ENCODE assay signal across 8 mouse cellular contexts in genomic region chr8:34397583-34398411, GRCm38 (mm10).
DNase-seq lines count a peak whose midpoint lies in the region; ATAC-seq lines count a peak whose summit lies in the region.

No protein-coding gene starts in this region.

- peak overlapping the region; percentile 62 for H3K4me2 ChIP-seq in heart, embryonic 13.5 days
- no peak overlapping the region for H3K4me2 ChIP-seq in hindbrain, embryonic 11.5 days (replicated peaks; ENCODE audit: low read depth, low read length)

- H3K4me1 ChIP-seq in heart, embryonic 13.5 days, result peaks cover 10% of the 10 kb centered on the region
- 0 out of 2 replicates have a peak, but pooled peaks cover 3% of the 10 kb centered on the region for H3K4me1 ChIP-seq in hindbrain, embryonic 11.5 days (replicated peaks; ENCODE audit: control insufficient read depth, insufficient read depth, low read length)

- ATAC-seq in heart, embryonic 13.5 days (ENCODE audit: extremely low read depth, insufficient number of reproducible peaks, low FRiP score, low TSS enrichment), result no peak
- ATAC-seq in hindbrain, embryonic 11.5 days (ENCODE audit: low FRiP score), result peak; percentile 55
- ATAC-seq in frontal cortex, adult (ENCODE audit: low TSS enrichment), result no peak

- peak overlapping the region; percentile 0; the same call in 1 of the 2 replicates for H3K9ac ChIP-seq in heart, embryonic 13.5 days
- no peak overlapping the region for H3K9ac ChIP-seq in hindbrain, embryonic 11.5 days (ENCODE audit: low read depth, low read length)

- no peak overlapping the region for H3K27ac ChIP-seq in heart, embryonic 13.5 days (replicated peaks)
- H3K27ac ChIP-seq in hindbrain, embryonic 11.5 days (ENCODE audit: low read depth, low read length), result peak overlapping the region; percentile 37; the same call in 1 of the 2 replicates

- 31% methylated on average over 22 of the region's 23 CpGs for WGBS in heart, embryonic 13.5 days
- 37% methylated on average over 22 of the region's 23 CpGs for WGBS in hindbrain, embryonic 11.5 days

- no peaks in the 10 kb centered on the region for H3K27me3 ChIP-seq in heart, embryonic 13.5 days (replicated peaks)
- no peaks in the 10 kb centered on the region for H3K27me3 ChIP-seq in hindbrain, embryonic 11.5 days (ENCODE audit: control insufficient read depth, insufficient read depth, low read length)

- peak overlapping the region; percentile 13 for H3K4me3 ChIP-seq in heart, embryonic 13.5 days
- no peak overlapping the region for H3K4me3 ChIP-seq in hindbrain, embryonic 11.5 days (ENCODE audit: low read depth, low read length)

- H3K9me3 ChIP-seq in heart, embryonic 13.5 days, result peaks cover 8% of the 10 kb centered on the region; the same call in 1 of the 2 replicates
- no peaks in the 10 kb centered on the region for H3K9me3 ChIP-seq in hindbrain, embryonic 11.5 days (ENCODE audit: control insufficient read depth, low read length)

- no peaks in the 10 kb centered on the region for H3K36me3 ChIP-seq in heart, embryonic 13.5 days
- H3K36me3 ChIP-seq in hindbrain, embryonic 11.5 days (ENCODE audit: control insufficient read depth, insufficient read depth, low read length), result no peaks in the 10 kb centered on the region

- no peak for DNase-seq in heart, adult 8-10 months (ENCODE audit: low spot score)
- DNase-seq in R1 (ENCODE audit: low read depth, low spot score), result peak; percentile 51
- DNase-seq in hindbrain, embryonic 11.5 days (ENCODE audit: low spot score), result peak; percentile 43
- peak; percentile 70 for DNase-seq in lung, postnatal 36 days
- peak; percentile 60 for DNase-seq in telencephalon, adult 2 months (ENCODE audit: low read depth, low spot score)
- no peak for DNase-seq in ovary, postnatal 10 days (ENCODE audit: low spot score)

Comparison
In these comparisons a context has a peak if more than half of its experiments do, and no peak if none do; other contexts are left out.
1. DNase-seq: peak in R1 (single experiment), hindbrain, embryonic 11.5 days (single experiment), lung, postnatal 36 days (single experiment) and telencephalon, adult 2 months (single experiment); none in heart, adult 8-10 months (single experiment) and ovary, postnatal 10 days (single experiment).